Mouse (Mus musculus) CH12.LX (cell line): ENCODE results near the gene Tbc1d22a. TPM values are rescaled to one million over a fixed set of nuclear protein-coding genes. Genes with fewer than 3 reads are reported as not detected.

Experiments used
- DNase-seq: peaks from one replicate; pipeline ENCODE4 v3.0.0-alpha.2; 2013; ENCODE audit errors: extremely low read depth
- H3K27ac ChIP-seq: 2 replicates; pipeline ENCODE4 v1.5.1; 2012; ENCODE audit warnings: low read depth, mild to moderate bottlenecking, control low read depth, moderate library complexity; ENCODE audit not compliant: insufficient read depth
- H3K27me3 ChIP-seq: replicated peaks from 2 replicates; pipeline ENCODE3; 2012; ENCODE audit warnings: inconsistent platforms
- H3K36me3 ChIP-seq, 2 experiments: replicated peaks in 1 of 2; 2 replicates each; pipeline versions ENCODE3 to v1.6.1; 2012; ENCODE audit warnings: inconsistent platforms in 1 of 2, low read length in 1 of 2, mild to moderate bottlenecking in 1 of 2, mixed read lengths in 1 of 2, moderate library complexity in 1 of 2; ENCODE audit not compliant: control insufficient read depth in 1 of 2, insufficient read depth in 1 of 2
- H3K4me1 ChIP-seq, 2 experiments: 2 replicates each; pipeline ENCODE4 v1.6.1; 2012; ENCODE audit warnings: inconsistent platforms in 1 of 2, moderate library complexity in 1 of 2; ENCODE audit not compliant: insufficient read depth in 2 of 2, control insufficient read depth in 1 of 2
- H3K4me2 ChIP-seq: 2 replicates; pipeline ENCODE4 v1.6.1; 2012; ENCODE audit warnings: low read depth, mild to moderate bottlenecking, control low read depth; ENCODE audit not compliant: poor library complexity, insufficient read depth, severe bottlenecking
- H3K4me3 ChIP-seq, 3 experiments: fragments of 150-350 bp in 1 of 3; sonication (generic) in 1 of 3; replicated peaks in 1 of 3; 2 replicates each; pipeline versions ENCODE3 to v1.5.1; 2011 to 2012; ENCODE audit warnings: low read depth in 2 of 3, low read length in 2 of 3, mild to moderate bottlenecking in 2 of 3, moderate library complexity in 2 of 3, control low read depth in 1 of 3, improper control_type of control experiment in 1 of 3, inconsistent platforms in 1 of 3, mixed read lengths in 1 of 3; ENCODE audit not compliant: poor library complexity in 1 of 3
- H3K79me2 ChIP-seq: replicated peaks from 2 replicates; pipeline ENCODE4 v1.6.1; 2012; ENCODE audit warnings: mild to moderate bottlenecking, moderate library complexity; ENCODE audit not compliant: control insufficient read depth, poor library complexity, insufficient read depth, severe bottlenecking; ENCODE audit errors: extremely low read depth
- H3K9ac ChIP-seq: 2 replicates; pipeline ENCODE4 v1.6.1; 2012; ENCODE audit warnings: low read depth, mild to moderate bottlenecking, control low read depth, moderate library complexity; ENCODE audit not compliant: insufficient read depth
- H3K9me3 ChIP-seq: replicated peaks from 2 replicates; pipeline ENCODE3; 2012; ENCODE audit warnings: low read length, inconsistent platforms, mixed read lengths
- BHLHE40 ChIP-seq: IDR thresholded peaks from 2 replicates; pipeline ENCODE4 v1.6.1; 2011; ENCODE audit warnings: mild to moderate bottlenecking, low read depth, low read length, improper control_type of control experiment
- CHD1 ChIP-seq: IDR thresholded peaks from 2 replicates; pipeline ENCODE4 v1.6.1; 2012; ENCODE audit warnings: low read depth, low read length, improper control_type of control experiment, inconsistent platforms
- CHD2 ChIP-seq: IDR thresholded peaks from 2 replicates; pipeline ENCODE4 v1.6.1; 2011; ENCODE audit warnings: low read length, improper control_type of control experiment
- CTCF ChIP-seq, 2 experiments: IDR thresholded peaks in 1 of 2; conservative IDR thresholded peaks in 1 of 2; 2 replicates each; pipeline ENCODE4 v1.5.1; 2011 to 2012; ENCODE audit warnings: low read depth in 2 of 2, low read length in 2 of 2, improper control_type of control experiment in 1 of 2, inconsistent platforms in 1 of 2, mild to moderate bottlenecking in 1 of 2, moderate library complexity in 1 of 2
- E2F4 ChIP-seq: IDR thresholded peaks from 2 replicates; pipeline ENCODE4 v1.6.1; 2011; ENCODE audit warnings: low read depth, low read length, improper control_type of control experiment; ENCODE audit not compliant: insufficient replicate concordance
- ELF1 ChIP-seq: IDR thresholded peaks from 2 replicates; pipeline ENCODE4 v1.6.1; 2014; ENCODE audit warnings: low read depth, mild to moderate bottlenecking, inconsistent platforms, low read length, improper control_type of control experiment
- EP300 ChIP-seq: IDR thresholded peaks from 2 replicates; pipeline ENCODE4 v1.6.1; 2011; ENCODE audit warnings: low read length, improper control_type of control experiment
- ETS1 ChIP-seq: conservative IDR thresholded peaks from 2 replicates; pipeline ENCODE4 v1.6.1; 2012; ENCODE audit warnings: low read depth, mild to moderate bottlenecking, inconsistent platforms, low read length, improper control_type of control experiment, moderate library complexity
- GABPA ChIP-seq: IDR thresholded peaks from 2 replicates; pipeline ENCODE4 v1.6.1; 2012; ENCODE audit warnings: low read depth, low read length, improper control_type of control experiment, inconsistent platforms; ENCODE audit not compliant: insufficient replicate concordance
- HCFC1 ChIP-seq: IDR thresholded peaks from 2 replicates; pipeline ENCODE4 v1.6.1; 2012; ENCODE audit warnings: low read depth, mild to moderate bottlenecking, inconsistent platforms, low read length, improper control_type of control experiment
- IRF4 ChIP-seq: IDR thresholded peaks from 2 replicates; pipeline ENCODE4 v1.6.1; 2014; ENCODE audit warnings: low read depth, mild to moderate bottlenecking, inconsistent platforms, low read length, improper control_type of control experiment
- JUN ChIP-seq: IDR thresholded peaks from 2 replicates; pipeline ENCODE4 v1.6.1; 2011; ENCODE audit warnings: low read depth, mild to moderate bottlenecking, low read length, improper control_type of control experiment, moderate library complexity; ENCODE audit not compliant: insufficient read depth
- JUND ChIP-seq: conservative IDR thresholded peaks from 2 replicates; pipeline ENCODE4 v1.6.1; 2011; ENCODE audit warnings: low read depth, low read length, improper control_type of control experiment
- KAT2A ChIP-seq: IDR thresholded peaks from 2 replicates; pipeline ENCODE4 v1.6.1; 2012; ENCODE audit warnings: low read length, improper control_type of control experiment, inconsistent platforms; ENCODE audit not compliant: insufficient replicate concordance
- MAFK ChIP-seq: IDR thresholded peaks from 2 replicates; pipeline ENCODE4 v1.6.1; 2011; ENCODE audit warnings: low read length, improper control_type of control experiment; ENCODE audit not compliant: insufficient replicate concordance
- MAX ChIP-seq: IDR thresholded peaks from 2 replicates; pipeline ENCODE4 v1.6.1; 2011; ENCODE audit warnings: low read length, improper control_type of control experiment
- MAZ ChIP-seq: IDR thresholded peaks from 2 replicates; pipeline ENCODE4 v1.6.1; 2012; ENCODE audit warnings: low read depth, mild to moderate bottlenecking, inconsistent platforms, low read length, improper control_type of control experiment, moderate library complexity
- MEF2A ChIP-seq: IDR thresholded peaks from 2 replicates; pipeline ENCODE4 v1.6.1; 2014; ENCODE audit warnings: low read depth, mild to moderate bottlenecking, inconsistent platforms, low read length, improper control_type of control experiment, borderline replicate concordance
- MXI1 ChIP-seq: IDR thresholded peaks from 2 replicates; pipeline ENCODE4 v1.6.1; 2011; ENCODE audit warnings: mild to moderate bottlenecking, low read depth, low read length, improper control_type of control experiment
- MYC ChIP-seq: IDR thresholded peaks from 2 replicates; pipeline ENCODE4 v1.6.1; 2011; ENCODE audit warnings: low read depth, mild to moderate bottlenecking, improper control_type of control experiment, low read length
- NELFE ChIP-seq: IDR thresholded peaks from 2 replicates; pipeline ENCODE4 v1.6.1; 2011; ENCODE audit warnings: low read depth, low read length, improper control_type of control experiment
- NRF1 ChIP-seq: IDR thresholded peaks from 2 replicates; pipeline ENCODE4 v1.6.1; 2014; ENCODE audit warnings: low read depth, mild to moderate bottlenecking, inconsistent platforms, low read length, improper control_type of control experiment, moderate library complexity
- PAX5 ChIP-seq: IDR thresholded peaks from 2 replicates; pipeline ENCODE4 v1.6.1; 2012; ENCODE audit warnings: low read length, inconsistent platforms, mixed read lengths
- POLR2A ChIP-seq: IDR thresholded peaks from 2 replicates; pipeline ENCODE4 v1.6.1; 2011; ENCODE audit warnings: low read depth, mild to moderate bottlenecking, improper control_type of control experiment, low read length
- POLR2AphosphoS2 ChIP-seq: IDR thresholded peaks from 2 replicates; pipeline ENCODE4 v1.6.1; 2011; ENCODE audit warnings: low read depth, low read length, improper control_type of control experiment
- RAD21 ChIP-seq: IDR thresholded peaks from 2 replicates; pipeline ENCODE4 v1.6.1; 2011; ENCODE audit warnings: low read depth, mild to moderate bottlenecking, low read length, improper control_type of control experiment, moderate library complexity
- RCOR1 ChIP-seq: conservative IDR thresholded peaks from 2 replicates; pipeline ENCODE4 v1.6.1; 2012; ENCODE audit warnings: low read depth, mild to moderate bottlenecking, inconsistent platforms, low read length, improper control_type of control experiment
- SIN3A ChIP-seq: IDR thresholded peaks from 2 replicates; pipeline ENCODE4 v1.6.1; 2012; ENCODE audit warnings: low read length, improper control_type of control experiment, inconsistent platforms
- SMC3 ChIP-seq: IDR thresholded peaks from 2 replicates; pipeline ENCODE4 v1.6.1; 2011; ENCODE audit warnings: low read depth, low read length, improper control_type of control experiment
- TBP ChIP-seq: conservative IDR thresholded peaks from 2 replicates; pipeline ENCODE4 v1.6.1; 2011; ENCODE audit warnings: low read depth, low read length, improper control_type of control experiment
- TCF12 ChIP-seq: IDR thresholded peaks from 2 replicates; pipeline ENCODE4 v1.6.1; 2014; ENCODE audit warnings: low read depth, mild to moderate bottlenecking, inconsistent platforms, low read length, improper control_type of control experiment
- UBTF ChIP-seq: IDR thresholded peaks from 2 replicates; pipeline ENCODE4 v1.6.1; 2012; ENCODE audit warnings: low read depth, mild to moderate bottlenecking, inconsistent platforms, low read length, improper control_type of control experiment, moderate library complexity
- USF1 ChIP-seq: IDR thresholded peaks from 2 replicates; pipeline ENCODE4 v1.6.1; 2014; ENCODE audit warnings: low read depth, mild to moderate bottlenecking, inconsistent platforms, low read length, improper control_type of control experiment
- USF2 ChIP-seq: conservative IDR thresholded peaks from 2 replicates; pipeline ENCODE4 v1.6.1; 2011; ENCODE audit warnings: low read depth, low read length, improper control_type of control experiment
- ZC3H11A ChIP-seq: IDR thresholded peaks from 2 replicates; pipeline ENCODE4 v1.6.1; 2012; ENCODE audit warnings: low read depth, mild to moderate bottlenecking, inconsistent platforms, low read length, improper control_type of control experiment
- ZKSCAN1 ChIP-seq: IDR thresholded peaks from 2 replicates; pipeline ENCODE4 v1.6.1; 2012; ENCODE audit warnings: low read depth, inconsistent platforms, low read length, improper control_type of control experiment, borderline replicate concordance
- ZMIZ1 ChIP-seq: IDR thresholded peaks from 2 replicates; pipeline ENCODE4 v1.6.1; 2012; ENCODE audit warnings: low read depth, mild to moderate bottlenecking, inconsistent platforms, low read length, improper control_type of control experiment
- ZNF384 ChIP-seq: IDR thresholded peaks from 2 replicates; pipeline ENCODE4 v1.6.1; 2012; ENCODE audit warnings: low read depth, low read length, improper control_type of control experiment, inconsistent platforms
- dilution Hi-C: fragments of 300-500 bp; cut with MboI; formaldehyde crosslinking; loops from 2 replicates; pipeline ENCODE4 v1.14.3; 2020; ENCODE audit warnings: low sequenced_read_pairs; ENCODE audit not compliant: extremely low pct_unique_long_range_greater_than_20kb, extremely low pct_ligation_motif_present
- in situ Hi-C: fragments of 300-500 bp; cut with MboI; formaldehyde crosslinking; loops from 3 replicates; pipeline ENCODE4 v1.14.3; 2019; ENCODE audit warnings: low sequenced_read_pairs, low pct_ligation_motif_present, low pct_unique_long_range_greater_than_20kb, mixed read lengths
- polyA plus RNA-seq: library from polyadenylated mRNA; unstranded; fragments of >175 nt; gene quantifications from 2 replicates; pipeline ENCODE4 v1.2.1, GENCODE M21; 2012; ENCODE audit warnings: low read depth; ENCODE audit not compliant: insufficient read length
- total RNA-seq, 2 experiments: library from RNA; depleted of rRNA; stranded (reverse); fragments of 300-350 nt in 1 of 2; fragments of >200 nt in 1 of 2; gene quantifications; 2 replicates each; pipeline ENCODE4 v1.2.3; 2012 to 2014

Gene Tbc1d22a
- total RNA-seq (2012; rRNA removed) (15.0 and 20.2 TPM in 2 replicates), total RNA-seq (2014; rRNA removed) (19.4 and 21.1 TPM in 2 replicates), polyA plus RNA-seq (16.5 and 17.6 TPM in 2 replicates)

- Histone ChIP-seq H3K4me2 (peak within 1 kb of the TSS; percentile 99), H3K79me2 (peaks cover 15% of the 10 kb centered on the region), H3K36me3 (peaks cover 8 to 33% of the 10 kb centered on the region in 2 experiments), H3K27ac (peak within 1 kb of the TSS; percentile 5), H3K4me1 (peaks cover 6 to 23% of the 10 kb centered on the region in 2 experiments; a peak in 2 of 4 replicates), H3K9ac (peak within 1 kb of the TSS; percentile 69), H3K4me3 (peak within 1 kb of the TSS; percentile 93 to 99 (median 96)), H3K27me3 (no peaks in the 10 kb centered on the region)
- in situ Hi-C loops (loop anchor here (10.0 kb wide), 1 partner anchor 49 kb away; no protein-coding TSS in a partner anchor), dilution Hi-C loops (no loop called here)
- DNase-seq = peak; percentile 93
- TF ChIP-seq SIN3A (peak; percentile 97), BHLHE40 (no peak), JUND (no peak), E2F4 (no peak), NRF1 (peak; percentile 61), MYC (no peak), ETS1 (no peak), PAX5 (no peak), TBP (peak; percentile 66), SMC3 (no peak), ZKSCAN1 (no peak), MEF2A (no peak), CHD2 (no peak), UBTF (no peak), MAX (peak; percentile 31; the same call in 1 of the 2 replicates), CTCF (conservative IDR thresholded peaks at IDR 0.05 in 1 of 2, IDR thresholded peaks at IDR 0.05 in 1 of 2; ENCODE audit: low read depth in 2 of 2, low read length in 2 of 2) (no peak), USF1 (no peak), IRF4 (no peak; the same call in 1 of the 2 replicates), MAZ (no peak), GABPA (no peak; the same call in 1 of the 2 replicates), ZMIZ1 (0 out of 2 replicates have a peak, but pooled peaks have one; percentile 75), RCOR1 (no peak), KAT2A (peak; percentile 87; the same call in 1 of the 2 replicates), MXI1 (peak; percentile 95), RAD21 (no peak), POLR2A (peak; percentile 93), NELFE (peak; percentile 89), ZC3H11A (no peak), ZNF384 (no peak), TCF12 (peak; percentile 74), POLR2AphosphoS2 (peak; percentile 59; the same call in 1 of the 2 replicates), USF2 (no peak), EP300 (no peak), JUN (no peak), MAFK (no peak), HCFC1 (peak; percentile 95), CHD1 (no peak), ELF1 (peak; percentile 97)
- TF ChIP-seq, all 38 proteins: peak for 13
- no peaks in the 10 kb centered on the region for H3K9me3 ChIP-seq
Measured at GRCm38 (mm10) chr15:86213753-86214548, at the start of gene Tbc1d22a. Gene Tbc1d22a (plus strand): TSS chr15:86214459.
